Mouse (Mus musculus): ENCODE measurements around the gene Shroom1.
"Not testable (repeated sequence)": the region's sequence is repeated elsewhere in the genome, so short reads cannot be mapped to it uniquely, and the experiment has no call there.

The Shroom1 gene

GRCm38 (mm10) chr11:53456474-53457371 lies at the start of gene Shroom1, which contains the start of gene Gm10447:
Shroom1 (plus strand) TSS chr11:53457205.
Gm10447 (minus strand) TSS chr11:53457110.
- DNase-seq: peak; percentile 42 to 66

- no peak for DNase-seq
Measured at GRCm38 (mm10) chr11:53411738-53412137, 45.3 kb upstream of the Shroom1 start.

DNA sequence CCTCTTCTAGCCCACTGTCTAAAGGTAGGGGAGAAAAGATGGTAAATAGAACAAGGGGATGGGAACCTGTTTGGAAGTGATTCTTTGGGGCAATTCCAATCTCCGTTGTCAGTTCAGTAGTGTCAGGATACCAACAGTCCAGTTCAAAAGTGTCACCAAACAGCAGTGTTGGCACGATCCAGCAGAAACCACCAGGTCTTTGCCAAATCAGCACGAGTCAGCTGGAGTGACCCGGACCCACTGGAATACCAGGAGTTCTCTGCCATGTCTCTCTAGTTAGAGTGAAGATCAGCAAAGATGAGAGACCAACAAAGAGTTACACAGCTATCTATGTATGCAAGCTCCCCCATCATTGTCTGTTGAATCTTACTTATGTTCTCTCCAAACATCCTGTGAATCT lies 43.1 kb upstream of the Shroom1 start:
- no peak for DNase-seq

- DNase-seq: no peak
Measured at GRCm38 (mm10) chr11:53418048-53418447, 39.0 kb upstream of the Shroom1 start.

DNA sequence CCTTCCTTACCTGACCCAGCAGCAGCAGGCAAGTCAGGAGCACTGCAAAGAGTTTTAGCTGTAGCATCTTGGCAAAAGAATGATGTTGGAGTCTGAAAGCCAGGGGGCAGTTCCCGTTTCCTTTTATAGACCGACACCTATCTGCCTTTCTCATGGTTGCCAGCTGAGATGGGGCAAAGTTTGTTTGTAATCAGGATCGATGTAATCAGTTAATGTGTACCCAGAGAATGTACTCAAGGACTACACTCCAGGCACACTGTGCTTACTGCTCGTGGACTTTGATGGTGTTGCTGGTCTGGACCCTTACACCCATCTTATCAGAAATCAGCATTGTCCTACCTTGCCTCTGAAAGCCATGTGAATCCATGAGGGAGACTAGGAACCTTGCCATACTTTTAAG lies 34.0 kb upstream of the Shroom1 start, which contains the start of gene Leap2:
Gene Leap2 (minus strand): TSS at position 135 of the 400 bp plus-strand sequence.
- DNase-seq: no peak

DNA sequence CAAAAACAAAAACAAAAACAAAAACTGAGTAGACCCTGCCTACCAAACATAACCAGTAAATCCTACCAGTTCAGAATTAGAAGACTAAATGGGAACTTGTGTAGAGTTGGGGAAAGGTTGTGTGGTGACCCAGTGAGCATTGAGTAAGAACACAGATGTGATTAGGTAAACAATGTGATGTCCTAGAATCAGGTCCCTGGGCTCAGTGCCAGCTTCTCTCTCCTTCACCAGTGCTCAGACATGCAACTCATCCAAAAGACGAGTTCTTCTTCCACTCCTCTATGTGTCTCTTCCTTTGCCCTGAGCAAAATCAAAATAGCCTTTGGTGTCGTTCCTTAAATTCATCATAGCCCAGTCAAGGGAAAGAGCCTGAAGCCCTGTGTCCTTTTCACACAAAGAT lies 32.2 kb upstream of the Shroom1 start:
- DNase-seq: peak in 1 of 2 experiments; percentile 49

DNA sequence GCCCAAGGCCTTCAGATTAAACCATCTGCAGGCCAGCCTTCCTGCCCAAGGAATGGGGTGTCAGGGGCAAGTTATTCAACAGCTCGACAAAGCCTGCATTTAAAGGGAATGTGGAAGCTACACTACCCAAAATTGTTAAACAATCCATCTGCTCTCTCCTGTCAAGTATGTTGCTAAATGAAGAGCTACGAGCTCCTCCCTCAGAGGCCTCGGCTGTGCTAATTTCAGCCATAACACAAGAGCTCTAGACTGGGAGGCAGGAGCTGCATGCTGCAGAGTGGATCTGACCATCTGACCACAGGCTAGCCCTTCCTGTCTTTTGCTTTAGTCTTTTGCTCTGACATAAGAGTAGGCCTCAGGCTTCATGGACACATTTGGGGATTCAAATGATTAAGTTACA lies 31.8 kb upstream of the Shroom1 start:
- no peak for DNase-seq

GRCm38 (mm10) chr11:53425711-53426255 lies 31.2 kb upstream of the Shroom1 start:
- peak; percentile 45 to 54 for DNase-seq

DNA sequence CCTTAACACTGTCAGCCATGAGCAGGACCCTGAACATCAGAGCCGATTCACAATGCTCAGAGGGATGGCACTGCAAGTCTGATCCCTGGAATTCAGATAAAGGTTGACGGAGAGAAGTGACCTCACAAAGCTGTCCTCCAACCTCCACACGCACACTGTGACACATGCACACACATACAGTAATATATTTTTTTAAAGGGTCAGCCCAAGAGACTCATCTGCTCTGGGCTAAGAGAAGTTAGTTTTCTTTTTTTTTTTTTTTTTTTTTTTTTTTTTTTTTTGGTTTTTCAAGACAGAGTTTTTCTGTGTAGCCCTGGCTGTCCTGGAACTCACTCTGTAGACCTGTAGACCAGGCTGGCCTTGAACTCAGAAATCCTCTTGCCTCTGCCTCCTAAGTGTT lies 30.1 kb upstream of the Shroom1 start:
- not testable (repeated sequence) for DNase-seq

DNA sequence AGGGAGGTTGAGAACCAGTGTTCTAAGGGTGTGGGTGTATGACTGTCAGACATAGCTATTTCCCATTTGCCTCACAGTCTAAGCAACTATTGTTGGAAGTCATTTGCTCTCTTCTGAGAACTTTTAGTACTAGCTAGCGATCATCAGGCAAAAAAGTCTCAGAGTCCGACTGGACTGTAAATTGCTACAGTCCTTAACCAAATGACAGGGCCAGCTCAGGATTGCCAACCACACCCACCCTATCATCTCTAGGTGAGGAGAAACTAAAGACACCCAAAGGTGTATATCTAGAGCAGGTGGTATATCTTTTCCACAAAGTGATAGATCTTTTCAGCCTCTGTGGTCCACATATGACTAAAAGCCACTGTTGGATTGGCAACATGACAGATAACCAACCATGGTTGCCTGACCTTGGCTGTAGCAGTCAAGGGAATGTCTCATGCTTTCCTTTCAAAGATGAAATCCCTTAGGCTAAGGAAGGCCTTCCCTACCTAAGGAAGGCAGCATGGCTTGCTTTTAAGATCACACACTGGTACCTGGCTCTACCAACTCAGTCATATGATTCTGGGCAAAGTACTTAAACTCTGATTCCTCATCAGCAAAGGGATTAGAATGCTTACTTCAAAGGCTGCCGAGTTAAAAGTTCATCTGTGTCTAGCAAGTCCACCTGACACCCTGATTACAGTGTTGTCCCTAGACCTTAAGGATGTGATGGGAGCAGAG lies 28.9 kb upstream of the Shroom1 start:
- no peak for DNase-seq

GRCm38 (mm10) chr11:53428716-53429057 lies 28.3 kb upstream of the Shroom1 start:
- DNase-seq: no peak

GRCm38 (mm10) chr11:53429182-53429581 lies 27.8 kb upstream of the Shroom1 start:
- DNase-seq: no peak

- no peak for DNase-seq
Measured at GRCm38 (mm10) chr11:53430300-53430669, 26.7 kb upstream of the Shroom1 start.

DNA sequence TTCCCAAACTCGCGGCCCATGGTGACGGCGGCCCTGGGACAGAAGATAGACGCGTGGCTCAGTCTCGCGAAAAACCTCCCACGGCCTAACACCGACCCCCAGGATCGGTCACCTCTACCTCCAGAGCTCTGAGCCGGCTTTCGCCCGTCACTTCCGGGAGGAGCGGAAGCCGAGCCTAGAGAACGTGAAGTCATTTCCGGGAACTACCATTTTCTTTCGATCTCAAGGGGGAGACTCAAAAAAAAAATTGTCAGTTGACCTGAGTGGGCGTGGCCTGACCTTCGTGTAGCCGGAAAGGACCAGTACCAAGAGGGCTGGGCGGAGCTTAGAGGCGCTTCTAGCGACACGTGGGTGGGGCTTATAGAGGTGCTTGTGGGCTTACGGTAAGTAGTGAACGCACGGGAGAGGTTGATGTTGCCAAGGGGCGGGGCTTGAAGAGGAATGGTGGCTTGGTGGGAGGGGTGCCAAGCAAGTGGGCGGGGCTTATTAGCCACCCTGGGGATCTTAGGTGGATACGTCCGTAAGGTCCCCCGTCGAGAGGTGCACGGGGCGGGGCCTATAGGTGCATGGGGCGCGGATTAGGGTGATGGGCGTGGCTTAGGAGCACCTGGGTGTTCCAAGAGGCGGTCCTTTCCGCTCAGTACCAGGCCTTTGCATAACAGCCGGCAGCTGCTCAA lies 26.2 kb upstream of the Shroom1 start, which contains the start of the genes Uqcrq and Gdf9:
Gene Uqcrq (minus strand): TSS at position 162 of the 677 bp plus-strand sequence.
Gene Gdf9 (plus strand): TSS at position 354 of the 677 bp plus-strand sequence.
- peak; percentile 99 to 100 for DNase-seq

- no peak for DNase-seq
Measured at GRCm38 (mm10) chr11:53431347-53432056, 25.5 kb upstream of the Shroom1 start.

DNA sequence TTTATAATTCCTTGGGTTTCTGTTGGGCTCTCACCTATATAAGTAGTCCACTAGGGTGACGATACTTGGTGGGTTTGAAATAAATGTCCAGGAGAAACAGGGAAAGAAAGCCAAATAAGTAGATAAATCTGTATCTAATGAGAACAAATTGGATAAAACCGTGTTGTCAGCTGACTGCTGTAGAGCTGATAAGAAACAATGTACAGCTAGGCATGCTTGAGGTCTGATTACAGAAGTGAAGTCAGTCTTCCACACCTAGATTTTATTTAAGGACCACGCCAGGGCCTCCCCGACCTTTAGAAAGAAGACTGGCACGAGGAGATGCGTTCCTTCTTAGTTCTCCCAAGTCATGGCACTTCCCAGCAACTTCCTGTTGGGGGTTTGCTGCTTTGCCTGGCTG lies 23.9 kb upstream of the Shroom1 start:
- DNase-seq: no peak

- DNase-seq: no peak
Measured at GRCm38 (mm10) chr11:53435504-53435903, 21.5 kb upstream of the Shroom1 start.

DNA sequence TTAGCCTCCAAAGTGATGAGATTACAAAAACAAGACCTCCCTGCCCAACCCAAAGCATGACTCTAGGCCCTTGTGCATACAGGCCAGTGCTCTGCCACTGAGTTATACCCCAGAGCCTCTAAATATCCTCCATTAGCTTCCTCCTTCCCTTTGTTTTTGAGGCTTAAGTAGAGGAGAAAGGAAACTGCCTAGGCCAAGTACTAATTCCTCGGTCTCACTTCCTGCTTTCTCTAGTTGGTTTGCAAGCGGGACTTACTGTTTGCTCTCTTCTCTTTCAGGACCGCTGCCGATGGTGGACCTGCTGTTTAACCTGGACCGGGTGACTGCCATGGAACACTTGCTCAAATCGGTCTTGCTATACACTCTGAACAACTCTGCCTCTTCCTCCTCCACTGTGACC lies 20.7 kb upstream of the Shroom1 start:
- DNase-seq: no peak

DNA sequence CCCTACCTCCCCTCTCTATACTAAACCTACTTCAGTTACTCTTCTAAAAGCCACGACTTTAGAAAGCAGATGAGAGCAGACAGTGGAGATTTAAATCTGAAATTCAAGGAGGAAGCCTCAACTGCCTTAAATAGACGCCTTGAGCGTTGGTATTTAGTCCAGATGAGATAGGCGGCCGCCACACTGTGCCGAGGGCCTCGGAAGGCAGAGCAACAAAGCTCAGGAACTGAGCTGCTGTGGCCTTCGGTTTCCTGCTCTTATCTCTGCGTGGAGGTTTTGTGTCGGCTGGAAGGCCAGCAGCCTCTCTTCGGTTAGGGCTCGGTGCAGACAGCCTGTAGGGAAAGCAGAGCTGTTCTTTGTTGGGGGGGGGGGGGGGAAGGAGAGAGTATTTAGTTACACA lies 15.1 kb upstream of the Shroom1 start:
- no peak for DNase-seq

DNA sequence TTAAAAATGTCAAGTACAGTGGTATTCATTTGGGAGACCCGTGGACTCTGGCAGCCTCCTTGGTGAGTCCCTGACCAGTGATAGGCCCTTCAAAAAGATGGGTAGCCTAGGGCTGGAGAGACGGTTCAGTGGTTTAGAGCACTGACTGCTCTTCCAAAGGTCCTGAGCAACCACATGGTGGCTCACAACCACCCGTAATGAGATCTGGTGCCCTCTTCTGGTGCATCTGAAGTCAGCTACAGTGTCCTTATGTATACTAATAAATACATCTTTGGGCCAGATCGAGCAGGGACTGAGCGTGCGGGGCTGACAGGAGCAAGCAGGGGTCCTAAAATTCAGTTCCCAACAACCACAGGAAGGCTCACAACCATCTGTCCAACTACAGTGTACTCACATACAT lies 13.1 kb upstream of the Shroom1 start:
- DNase-seq: peak; percentile 51 to 71

DNA sequence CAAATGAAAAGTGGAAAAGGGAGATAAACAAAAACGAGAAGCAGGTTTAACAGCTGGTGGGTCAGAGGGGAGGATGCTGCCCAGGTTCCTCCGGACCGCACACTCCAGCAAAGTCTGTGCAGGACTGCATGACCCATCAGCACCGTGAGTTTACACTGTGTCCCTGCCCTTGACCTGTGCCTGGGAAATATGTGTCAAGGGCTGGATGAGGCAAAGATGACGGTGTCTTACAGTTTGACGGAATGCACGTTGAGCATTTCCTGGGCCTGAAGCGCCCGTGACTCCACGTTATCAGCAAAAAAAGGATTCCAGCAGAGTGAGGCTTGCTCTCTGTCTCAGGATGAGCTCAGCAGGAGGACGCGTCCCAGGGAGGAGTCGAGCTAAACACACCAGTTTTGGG lies 11.4 kb upstream of the Shroom1 start:
- no peak for DNase-seq

GRCm38 (mm10) chr11:53446183-53446582 lies 10.8 kb upstream of the Shroom1 start:
- DNase-seq: no peak
